Mouse (Mus musculus) thymus, postnatal 36 days (tissue): ENCODE measurements around the gene Nav1.

Experiments
- DNase-seq, 2 experiments: peaks; one replicate each; pipeline ENCODE4 v3.0.0; 2022; ENCODE audit warnings: mixed read lengths in 2 of 2

Nav1 gene

GRCm38 (mm10) chr1:135481656-135482055, 125.4 kb downstream of the Nav1 start:
- DNase-seq, result no peak

- DNase-seq, result no peak
Observed at GRCm38 (mm10) chr1:135480815-135481214, 126.3 kb downstream of the Nav1 start.

- no peak for DNase-seq
Observed at GRCm38 (mm10) chr1:135475571-135475895, 131.6 kb downstream of the Nav1 start.

- no peak for DNase-seq
Observed at GRCm38 (mm10) chr1:135474861-135475570, 132.1 kb downstream of the Nav1 start.

GRCm38 (mm10) chr1:135472536-135472935, 134.6 kb downstream of the Nav1 start:
- no peak for DNase-seq

- no peak for DNase-seq
Observed at GRCm38 (mm10) chr1:135471742-135472141, 135.4 kb downstream of the Nav1 start.

- no peak for DNase-seq
Observed at GRCm38 (mm10) chr1:135470546-135470945, 136.5 kb downstream of the Nav1 start.

GRCm38 (mm10) chr1:135467462-135467861, 139.6 kb downstream of the Nav1 start:
- no peak for DNase-seq

GRCm38 (mm10) chr1:135466935-135467334, 140.2 kb downstream of the Nav1 start:
- no peak for DNase-seq

- DNase-seq, result no peak
Observed at GRCm38 (mm10) chr1:135465734-135466133, 141.4 kb downstream of the Nav1 start.

GRCm38 (mm10) chr1:135462736-135463135, 144.4 kb downstream of the Nav1 start:
- DNase-seq, result no peak

- no peak for DNase-seq
Observed at GRCm38 (mm10) chr1:135462304-135462703, 144.8 kb downstream of the Nav1 start.

GRCm38 (mm10) chr1:135461097-135461730, 145.9 kb downstream of the Nav1 start:
- peak; percentile 26 to 27 for DNase-seq

GRCm38 (mm10) chr1:135460521-135460920, 146.6 kb downstream of the Nav1 start:
- no peak for DNase-seq

GRCm38 (mm10) chr1:135457860-135458259, 149.2 kb downstream of the Nav1 start:
- DNase-seq, result no peak

GRCm38 (mm10) chr1:135452259-135452658, 154.8 kb downstream of the Nav1 start:
- peak; percentile 40 for DNase-seq

- DNase-seq, result no peak
Observed at GRCm38 (mm10) chr1:135451419-135451818, 155.7 kb downstream of the Nav1 start.

GRCm38 (mm10) chr1:135449876-135450275, 157.2 kb downstream of the Nav1 start:
- DNase-seq, result no peak

- no peak for DNase-seq
Observed at GRCm38 (mm10) chr1:135448940-135449339, 158.2 kb downstream of the Nav1 start.

- no peak for DNase-seq
Observed at GRCm38 (mm10) chr1:135443506-135443905, 163.6 kb downstream of the Nav1 start.

- DNase-seq, result no peak
Observed at GRCm38 (mm10) chr1:135441861-135442260, 165.2 kb downstream of the Nav1 start.

- DNase-seq, result no peak
Observed at GRCm38 (mm10) chr1:135440986-135441385, 166.1 kb downstream of the Nav1 start.

GRCm38 (mm10) chr1:135438801-135439200, 168.3 kb downstream of the Nav1 start:
- DNase-seq, result no peak

- no peak for DNase-seq
Observed at GRCm38 (mm10) chr1:135435823-135436222, 171.3 kb downstream of the Nav1 start.

- DNase-seq, result no peak
Observed at GRCm38 (mm10) chr1:135430669-135431017, 176.5 kb downstream of the Nav1 start.
